Mouse (Mus musculus): ENCODE measurements at regions not wholly inside any gene's neighbourhood (a gene's known extent, or its start where the extent isn't known, plus 50 kb on each side); places are given as distances from the start of the nearest gene placed in this dataset.

GRCm38 (mm10) chr2:148320896-148321295 lies 74.2 kb upstream of the Sstr4 start:
- Histone ChIP-seq H3K36me3 (ENCODE audit: insufficient read depth, low read length) (no peaks in the 10 kb centered on the region), H3K4me2 (ENCODE audit: low read depth, low read length) (no peak overlapping the region), H3K27ac (no peak overlapping the region), H3K4me3 (ENCODE audit: low read length) (no peak overlapping the region), H3K9me3 (ENCODE audit: low read length) (no peaks in the 10 kb centered on the region), H3K4me1 (ENCODE audit: insufficient read depth, low read length) (no peaks in the 10 kb centered on the region), H3K9ac (replicated peaks; ENCODE audit: low read length) (no peak overlapping the region), H3K27me3 (ENCODE audit: insufficient read depth, low read length) (no peaks in the 10 kb centered on the region)
- ATAC-seq, result no peak
- WGBS, result 69% methylated on average over 1 of the region's 1 CpGs
- TF ChIP-seq CTCF (IDR thresholded peaks at IDR 0.05; ENCODE audit: low read depth), result no peak
- DNase-seq (ENCODE audit: low spot score), result no peak

- DNase-seq (ENCODE audit: low spot score), result no peak
- no peak for ATAC-seq
These were observed 69.8 kb upstream of the Sstr4 start for GRCm38 (mm10) chr2:148325362-148325761.

GRCm38 (mm10) chr2:148325854-148326387 lies 69.2 kb upstream of the Sstr4 start:
- Histone ChIP-seq H3K9ac (replicated peaks; ENCODE audit: low read length) (no peak overlapping the region), H3K9me3 (ENCODE audit: low read length) (no peaks in the 10 kb centered on the region), H3K27ac (no peak overlapping the region), H3K4me3 (ENCODE audit: low read length) (no peak overlapping the region), H3K36me3 (ENCODE audit: insufficient read depth, low read length) (no peaks in the 10 kb centered on the region), H3K4me1 (ENCODE audit: insufficient read depth, low read length) (no peaks in the 10 kb centered on the region), H3K4me2 (ENCODE audit: low read depth, low read length) (no peak overlapping the region), H3K27me3 (ENCODE audit: insufficient read depth, low read length) (no peaks in the 10 kb centered on the region)
- 37% methylated on average over 4 of the region's 4 CpGs for WGBS
- no peak for TF ChIP-seq CTCF (IDR thresholded peaks at IDR 0.05; ENCODE audit: low read depth)
- ATAC-seq (no peak), DNase-seq (ENCODE audit: low spot score) (peak; percentile 29)

More at GRCm38 (mm10) chr2:148325362-148325761, 69.8 kb upstream of the Sstr4 start:
- no peaks in the 10 kb centered on the region for H3K4me1 ChIP-seq (ENCODE audit: insufficient read depth, low read length)
- no peaks in the 10 kb centered on the region for H3K36me3 ChIP-seq (ENCODE audit: insufficient read depth, low read length)
- no peak overlapping the region for H3K27ac ChIP-seq
- no peaks in the 10 kb centered on the region for H3K27me3 ChIP-seq (ENCODE audit: insufficient read depth, low read length)
- TF ChIP-seq CTCF (IDR thresholded peaks at IDR 0.05; ENCODE audit: low read depth), result no peak
- H3K4me2 ChIP-seq (ENCODE audit: low read depth, low read length), result no peak overlapping the region
- H3K9ac ChIP-seq (replicated peaks; ENCODE audit: low read length), result no peak overlapping the region
- no peak overlapping the region for H3K4me3 ChIP-seq (ENCODE audit: low read length)
- no peaks in the 10 kb centered on the region for H3K9me3 ChIP-seq (ENCODE audit: low read length)
- 88% methylated on average over 3 of the region's 3 CpGs for WGBS

- Histone ChIP-seq H3K4me1 (ENCODE audit: insufficient read depth, low read length) (no peaks in the 10 kb centered on the region), H3K4me3 (ENCODE audit: low read length) (no peak overlapping the region), H3K27ac (no peak overlapping the region), H3K27me3 (ENCODE audit: insufficient read depth, low read length) (no peaks in the 10 kb centered on the region), H3K9me3 (ENCODE audit: low read length) (no peaks in the 10 kb centered on the region), H3K36me3 (ENCODE audit: insufficient read depth, low read length) (no peaks in the 10 kb centered on the region), H3K4me2 (ENCODE audit: low read depth, low read length) (no peak overlapping the region), H3K9ac (replicated peaks; ENCODE audit: low read length) (no peak overlapping the region)
- ATAC-seq (no peak), DNase-seq (ENCODE audit: low spot score) (no peak)
- WGBS, result 63% methylated on average over 2 of the region's 2 CpGs
- TF ChIP-seq CTCF (IDR thresholded peaks at IDR 0.05; ENCODE audit: low read depth), result no peak
These were observed 68.7 kb upstream of the Sstr4 start for GRCm38 (mm10) chr2:148326414-148326813.

- H3K9me3 ChIP-seq (ENCODE audit: low read length), result no peaks in the 10 kb centered on the region
- no peak overlapping the region for H3K27ac ChIP-seq
- H3K36me3 ChIP-seq (ENCODE audit: insufficient read depth, low read length), result no peaks in the 10 kb centered on the region
- no peak for ATAC-seq
- no peak overlapping the region for H3K4me3 ChIP-seq (ENCODE audit: low read length)
- TF ChIP-seq CTCF (IDR thresholded peaks at IDR 0.05; ENCODE audit: low read depth), result no peak
- H3K4me1 ChIP-seq (ENCODE audit: insufficient read depth, low read length), result no peaks in the 10 kb centered on the region
- H3K4me2 ChIP-seq (ENCODE audit: low read depth, low read length), result no peak overlapping the region
- H3K27me3 ChIP-seq (ENCODE audit: insufficient read depth, low read length), result no peaks in the 10 kb centered on the region
- WGBS, result 78% methylated on average over 1 of the region's 1 CpGs
- DNase-seq (ENCODE audit: low spot score), result no peak
- H3K9ac ChIP-seq (replicated peaks; ENCODE audit: low read length), result no peak overlapping the region
These were observed 67.6 kb upstream of the Sstr4 start for GRCm38 (mm10) chr2:148327552-148327951.

- H3K4me2 ChIP-seq (ENCODE audit: low read depth, low read length), result no peak overlapping the region
- no peak overlapping the region for H3K4me3 ChIP-seq (ENCODE audit: low read length)
- H3K9ac ChIP-seq (replicated peaks; ENCODE audit: low read length), result no peak overlapping the region
- H3K27me3 ChIP-seq (ENCODE audit: insufficient read depth, low read length), result no peaks in the 10 kb centered on the region
- DNase-seq (ENCODE audit: low spot score) (no peak), ATAC-seq (no peak)
- TF ChIP-seq CTCF (IDR thresholded peaks at IDR 0.05; ENCODE audit: low read depth), result no peak
- WGBS, result 89% methylated on average over 2 of the region's 2 CpGs
- H3K36me3 ChIP-seq (ENCODE audit: insufficient read depth, low read length), result no peaks in the 10 kb centered on the region
- H3K4me1 ChIP-seq (ENCODE audit: insufficient read depth, low read length), result no peaks in the 10 kb centered on the region
- no peaks in the 10 kb centered on the region for H3K9me3 ChIP-seq (ENCODE audit: low read length)
- no peak overlapping the region for H3K27ac ChIP-seq
These were observed 64.8 kb upstream of the Sstr4 start for GRCm38 (mm10) chr2:148330368-148330767.

GRCm38 (mm10) chr2:148334555-148334954 lies 60.6 kb upstream of the Sstr4 start:
- no peaks in the 10 kb centered on the region for H3K9me3 ChIP-seq (ENCODE audit: low read length)
- WGBS, result 100% methylated on average over 1 of the region's 1 CpGs
- TF ChIP-seq CTCF (IDR thresholded peaks at IDR 0.05; ENCODE audit: low read depth), result no peak

More at GRCm38 (mm10) chr2:148334555-148334954, 60.6 kb upstream of the Sstr4 start:
- DNase-seq (ENCODE audit: low spot score), result no peak
- ATAC-seq, result no peak
- Histone ChIP-seq H3K36me3 (ENCODE audit: insufficient read depth, low read length) (no peaks in the 10 kb centered on the region), H3K27ac (no peak overlapping the region), H3K9ac (replicated peaks; ENCODE audit: low read length) (no peak overlapping the region), H3K27me3 (ENCODE audit: insufficient read depth, low read length) (no peaks in the 10 kb centered on the region), H3K4me1 (ENCODE audit: insufficient read depth, low read length) (no peaks in the 10 kb centered on the region), H3K4me3 (ENCODE audit: low read length) (no peak overlapping the region), H3K4me2 (ENCODE audit: low read depth, low read length) (no peak overlapping the region)
